Mouse (Mus musculus) cerebellum, adult 2 months (tissue): ENCODE data around the gene Inpp5a.

Experiments
- CTCF ChIP-seq: fragments of 200-500 bp; IDR thresholded peaks from 2 replicates; pipeline ENCODE4 v1.5.1; 2011; ENCODE audit warnings: low read depth, mild to moderate bottlenecking, control low read depth, low read length, moderate library complexity, borderline replicate concordance; ENCODE audit not compliant: insufficient read depth
- POLR2A ChIP-seq: fragments of 200-500 bp; IDR thresholded peaks from 2 replicates; pipeline ENCODE4 v1.6.1; 2011; ENCODE audit warnings: low read length, control low read depth, borderline replicate concordance; ENCODE audit not compliant: insufficient read depth

DNA sequence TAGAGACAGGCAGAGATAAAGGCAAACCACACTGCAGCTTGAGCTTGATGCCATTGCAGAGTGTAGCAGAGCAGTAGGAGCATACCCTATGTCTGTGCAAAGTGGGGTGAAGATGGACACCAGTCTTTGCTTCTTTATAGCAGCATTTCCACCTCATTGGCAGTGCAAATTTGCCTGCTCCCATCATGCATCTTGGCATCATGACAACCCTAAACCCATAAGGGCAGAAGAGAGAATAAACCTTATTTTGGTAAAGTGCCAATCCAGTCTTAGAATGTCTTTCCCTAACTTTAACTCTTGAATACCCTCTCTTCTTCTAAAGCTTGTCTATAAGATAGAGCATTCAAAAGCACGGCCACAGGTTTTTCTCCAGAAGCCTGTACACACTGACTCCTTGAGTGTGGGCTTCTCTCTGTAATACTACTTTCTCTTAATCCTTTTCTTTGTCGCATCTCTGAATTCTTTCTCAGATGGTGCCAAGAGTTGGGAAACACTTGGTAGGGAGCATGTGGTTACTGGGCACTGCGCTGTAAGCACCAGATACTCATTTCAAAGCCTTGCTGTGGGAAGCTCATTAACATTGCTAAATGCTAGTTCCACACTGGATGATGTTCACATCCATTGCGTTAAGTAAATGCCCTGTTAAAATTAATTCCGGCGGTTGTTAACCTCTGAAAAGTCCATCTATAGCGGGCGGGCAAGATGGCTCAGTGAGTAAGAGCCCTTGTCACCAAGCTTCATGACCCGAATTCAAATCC lies 1.8 kb upstream of the Inpp5a start:
- no peak for TF ChIP-seq CTCF
- no peak for TF ChIP-seq POLR2A
